Mouse (Mus musculus) urinary bladder, postnatal 14 days (tissue): ENCODE data around the gene Clpb.
A peak's percentile ranks its signal among the peaks of the same experiment; 100 is the strongest.

Experiments
- DNase-seq: peaks from one replicate; pipeline ENCODE4 v3.0.0; 2021; ENCODE audit warnings: low spot score

Gene Clpb

GRCm38 (mm10) chr7:101676033-101676761 lies 12.8 kb downstream of the Clpb start:
- DNase-seq, result no peak

GRCm38 (mm10) chr7:101676762-101677308 lies 13.4 kb downstream of the Clpb start:
- no peak for DNase-seq

- peak; percentile 84 for DNase-seq
Observed at GRCm38 (mm10) chr7:101679591-101679990, 16.2 kb downstream of the Clpb start.

DNA sequence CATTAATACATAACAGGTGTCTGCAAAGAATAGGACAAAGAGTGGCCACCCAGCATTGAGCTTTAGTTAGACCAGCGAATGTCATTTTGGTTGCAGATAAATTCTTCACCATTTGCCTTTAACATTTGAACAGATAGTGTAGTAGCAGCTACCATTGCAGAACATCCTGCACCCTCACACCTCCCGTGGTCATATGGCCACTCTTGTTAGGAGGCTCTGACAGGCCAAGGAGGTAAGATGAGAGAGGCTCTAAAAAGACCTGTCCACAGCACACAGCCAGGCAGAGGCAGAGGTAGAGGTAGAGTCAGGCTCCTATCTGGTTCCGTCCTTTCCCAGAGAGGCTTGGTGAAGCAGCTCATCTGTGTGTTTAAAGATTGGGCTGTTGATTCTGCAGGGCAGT lies 17.5 kb downstream of the Clpb start:
- no peak for DNase-seq

- DNase-seq, result no peak
Observed at GRCm38 (mm10) chr7:101681565-101682071, 18.2 kb downstream of the Clpb start.

GRCm38 (mm10) chr7:101682886-101683285 lies 19.5 kb downstream of the Clpb start:
- DNase-seq, result no peak

GRCm38 (mm10) chr7:101683976-101684630 lies 20.7 kb downstream of the Clpb start:
- no peak for DNase-seq

DNA sequence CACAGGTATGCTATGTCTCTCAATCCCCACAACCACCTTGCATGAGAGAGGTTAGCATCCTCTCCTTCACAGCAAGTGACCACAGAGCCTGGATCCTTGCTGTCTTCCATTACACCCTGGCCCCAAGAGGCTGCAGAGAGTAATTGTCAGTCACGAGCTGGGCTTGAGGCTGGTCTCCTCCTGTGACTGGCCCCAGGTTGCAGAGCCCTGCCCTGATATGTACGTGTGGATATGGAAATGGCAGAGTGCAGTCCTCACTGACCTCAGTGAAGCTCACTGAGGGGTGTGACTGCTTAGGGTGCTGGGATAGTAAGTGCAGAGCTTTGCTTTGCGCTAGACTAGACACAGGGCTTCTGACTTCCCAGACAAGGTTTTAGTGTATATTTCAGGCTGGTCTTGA lies 21.2 kb downstream of the Clpb start:
- DNase-seq, result no peak

DNA sequence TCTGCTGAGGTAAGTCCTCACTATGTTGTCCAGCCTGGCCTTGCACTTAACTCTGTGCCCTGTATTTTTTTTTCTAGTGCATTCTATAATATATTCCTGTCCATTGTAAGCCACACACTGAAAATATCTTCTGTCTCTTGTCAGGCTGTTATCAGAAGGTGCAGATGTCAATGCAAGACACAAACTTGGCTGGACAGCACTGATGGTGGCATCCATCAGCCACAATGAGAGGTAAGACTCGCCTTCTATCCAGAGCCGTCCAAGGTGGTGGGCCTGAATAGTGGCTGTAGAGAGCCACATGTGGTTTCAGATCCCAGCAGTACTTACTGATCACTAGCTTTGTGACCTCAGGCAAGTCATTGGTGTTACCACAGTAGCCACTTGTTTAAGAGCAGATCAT lies 23.7 kb downstream of the Clpb start:
- no peak for DNase-seq

GRCm38 (mm10) chr7:101690471-101690870 lies 27.0 kb downstream of the Clpb start:
- DNase-seq, result no peak

- no peak for DNase-seq
Observed at GRCm38 (mm10) chr7:101691863-101692262, 28.4 kb downstream of the Clpb start.

- DNase-seq, result no peak
Observed at GRCm38 (mm10) chr7:101692446-101692845, 29.0 kb downstream of the Clpb start.

DNA sequence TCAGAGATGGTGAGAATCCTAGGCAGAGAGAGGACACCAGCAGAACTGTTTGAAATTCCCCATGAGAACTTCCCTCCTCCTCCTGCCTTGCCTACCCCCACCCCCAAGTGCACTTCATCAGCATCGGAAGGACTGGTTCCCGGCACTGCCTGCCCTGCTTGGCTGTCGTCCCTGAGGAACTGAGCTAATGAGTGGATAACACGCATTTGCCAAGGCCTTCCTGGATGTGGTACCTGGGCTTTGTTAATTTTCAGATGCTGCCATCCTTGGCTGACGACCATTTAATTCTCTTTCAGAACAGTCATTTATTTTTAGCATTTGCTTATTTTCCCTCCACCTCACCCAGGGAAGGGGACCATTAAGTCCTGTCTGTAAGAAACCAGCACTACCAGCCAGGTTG lies 32.0 kb downstream of the Clpb start:
- DNase-seq, result no peak

DNA sequence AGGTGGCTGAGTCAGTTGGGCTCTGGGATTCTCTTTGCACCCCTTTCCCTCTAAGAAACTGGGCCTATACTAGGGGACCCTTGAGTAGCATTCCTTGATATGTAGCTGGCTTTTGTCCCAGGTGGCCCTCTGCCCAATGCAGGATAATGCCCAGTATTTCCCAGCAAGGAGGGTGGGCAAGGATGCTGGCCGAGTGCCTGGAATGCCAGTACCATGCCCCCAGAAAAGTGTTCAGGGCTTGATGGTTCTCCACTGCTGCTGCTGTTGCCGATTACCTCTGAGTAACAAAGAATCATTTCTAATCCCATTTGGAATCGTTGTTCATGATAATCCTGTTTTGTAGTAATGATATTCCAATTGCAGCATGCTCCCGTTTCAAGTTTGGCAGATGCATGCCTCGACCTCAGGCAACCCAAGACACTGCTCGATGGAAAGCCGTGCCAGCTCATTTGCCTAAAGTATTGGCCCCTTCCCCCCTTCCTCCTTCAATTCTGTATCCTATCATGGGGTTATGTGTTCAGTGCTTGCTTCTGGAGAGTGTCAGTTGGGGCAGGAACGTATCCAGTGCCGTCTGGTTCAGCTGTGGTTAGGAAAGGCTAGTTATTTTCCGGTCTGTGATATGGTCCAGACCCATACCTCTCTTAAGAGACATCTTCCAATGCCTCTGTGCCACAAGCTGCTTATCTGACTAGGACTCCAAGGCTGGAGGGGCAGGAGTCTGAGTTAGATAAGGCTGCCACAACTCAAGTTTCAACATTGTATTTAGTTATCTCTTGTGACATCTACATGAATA lies 33.7 kb downstream of the Clpb start:
- DNase-seq, result no peak

- no peak for DNase-seq
Observed at GRCm38 (mm10) chr7:101700296-101700695, 36.9 kb downstream of the Clpb start.

GRCm38 (mm10) chr7:101702706-101703105 lies 39.3 kb downstream of the Clpb start:
- DNase-seq, result no peak

- no peak for DNase-seq
Observed at GRCm38 (mm10) chr7:101709586-101709985, 46.2 kb downstream of the Clpb start.

- DNase-seq, result no peak
Observed at GRCm38 (mm10) chr7:101710236-101710635, 46.8 kb downstream of the Clpb start.

DNA sequence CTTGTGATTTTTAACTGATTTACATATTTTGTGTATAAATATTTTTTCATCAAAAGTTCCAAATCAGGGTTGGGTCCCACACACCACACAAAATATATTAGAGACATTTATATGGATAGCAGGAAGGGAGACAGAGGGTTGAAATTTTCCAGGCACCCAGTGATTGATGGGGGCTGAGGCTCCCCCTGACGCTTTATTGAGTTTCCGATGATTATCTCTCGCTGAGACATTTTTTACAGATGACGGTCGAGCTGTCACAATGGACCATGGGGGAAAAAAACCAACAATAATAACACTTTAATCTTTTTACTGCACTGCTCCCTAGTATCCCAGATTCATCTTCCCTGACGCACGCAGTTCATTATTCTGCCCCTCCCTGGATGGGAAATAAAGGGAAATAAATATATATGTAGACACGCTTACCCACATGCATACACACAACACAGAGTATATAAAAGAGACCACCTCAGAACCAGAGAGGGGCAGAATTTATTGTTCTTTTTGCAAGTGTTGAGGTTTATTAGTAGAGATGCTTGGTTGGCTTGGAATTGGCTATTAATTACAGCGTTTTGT lies 50.5 kb downstream of the Clpb start:
- no peak for DNase-seq

- no peak for DNase-seq
Observed at GRCm38 (mm10) chr7:101715041-101715551, 51.7 kb downstream of the Clpb start.

DNA sequence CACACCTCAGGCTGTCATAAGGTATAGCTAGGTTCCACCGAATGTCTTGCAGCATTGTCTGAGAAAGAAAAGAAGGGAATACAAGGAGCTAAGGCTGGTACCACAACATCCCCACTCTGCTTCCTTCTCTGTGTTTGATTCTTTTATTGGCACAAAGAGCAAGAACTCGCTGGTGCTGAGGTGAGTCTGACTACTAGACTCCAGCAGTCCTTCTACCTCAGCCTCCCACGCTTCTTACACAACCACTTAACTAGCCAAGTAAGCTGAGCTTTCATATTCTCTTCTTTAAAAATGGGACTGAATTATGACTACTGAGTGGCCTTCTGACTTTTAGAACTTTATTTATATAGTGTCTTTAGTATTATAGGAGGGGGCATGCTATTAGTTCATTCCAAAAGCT lies 56.9 kb downstream of the Clpb start:
- no peak for DNase-seq

GRCm38 (mm10) chr7:101725081-101725480 lies 61.6 kb downstream of the Clpb start:
- DNase-seq, result peak; percentile 15
